21 mouse cellular contexts compared by ENCODE assay signal in the genomic region with DNA sequence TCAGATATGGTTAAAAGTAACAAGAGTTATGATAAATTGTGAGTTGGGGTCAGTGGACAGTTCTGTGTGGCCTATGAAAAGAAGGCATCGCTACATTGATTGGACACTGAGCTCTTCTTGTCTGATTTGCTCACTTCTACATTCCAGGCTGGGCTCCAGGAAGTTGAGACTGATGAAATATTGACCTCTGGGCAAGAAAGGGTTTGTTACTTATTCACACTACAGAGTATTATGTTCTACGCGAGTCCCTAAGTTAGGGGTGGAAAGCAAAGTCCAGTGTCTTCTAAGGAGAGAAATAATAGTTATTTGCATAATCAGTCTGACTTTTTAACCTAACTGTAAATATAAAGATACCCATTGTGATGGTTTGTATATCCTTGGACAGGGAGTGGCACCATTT.
DNase-seq lines count a peak whose midpoint lies in the region; ATAC-seq and TF ChIP-seq lines count a peak whose summit lies in the region.
"Had no signal": no experiment of that assay in that cellular context is flagged by ENCODE, and none has a peak within 500 bp of the region (broad histone marks: within the 10 kb centered on the region; RNA-seq: fewer than 3 reads in every experiment).

No protein-coding gene starts in this region.

- H3K4me2 ChIP-seq in midbrain, embryonic 11.5 days: no peak overlapping the region
- H3K4me2 ChIP-seq in midbrain, postnatal 0 days (ENCODE audit: low read depth, low read length, poor library complexity, severe bottlenecking): no peak overlapping the region
- no peak overlapping the region for H3K4me2 ChIP-seq in forebrain, embryonic 11.5 days (ENCODE audit: low read depth, low read length, severe bottlenecking)
- H3K4me2 ChIP-seq: embryonic facial prominence, embryonic 12.5 days; forebrain, embryonic 12.5 days had no signal

- H3K9me3 ChIP-seq in midbrain, embryonic 11.5 days (ENCODE audit: control insufficient read depth, low read length): no peaks in the 10 kb centered on the region
- no peaks in the 10 kb centered on the region for H3K9me3 ChIP-seq in midbrain, postnatal 0 days (ENCODE audit: low read length)
- no peaks in the 10 kb centered on the region for H3K9me3 ChIP-seq in forebrain, embryonic 11.5 days (ENCODE audit: control insufficient read depth, low read length)
- H3K9me3 ChIP-seq: embryonic facial prominence, embryonic 10.5 days; embryonic facial prominence, embryonic 12.5 days; forebrain, embryonic 12.5 days had no signal

- H3K9ac ChIP-seq in midbrain, embryonic 11.5 days (ENCODE audit: low read length): no peak overlapping the region
- no peak overlapping the region for H3K9ac ChIP-seq in midbrain, postnatal 0 days (replicated peaks; ENCODE audit: low read length, poor library complexity, severe bottlenecking)
- H3K9ac ChIP-seq in forebrain, embryonic 11.5 days (ENCODE audit: low read length): no peak overlapping the region
- H3K9ac ChIP-seq: embryonic facial prominence, embryonic 12.5 days; forebrain, embryonic 12.5 days had no signal

- no peak overlapping the region for H3K27ac ChIP-seq in kidney, adult 2 months (ENCODE audit: insufficient read depth, low read depth, low read length)
- H3K27ac ChIP-seq in midbrain, embryonic 11.5 days (ENCODE audit: low read depth, low read length): no peak overlapping the region
- H3K27ac ChIP-seq in midbrain, postnatal 0 days (ENCODE audit: low read depth, low read length): no peak overlapping the region
- no peak overlapping the region for H3K27ac ChIP-seq in forebrain, embryonic 11.5 days (ENCODE audit: low read depth, low read length)
- H3K27ac ChIP-seq: embryonic facial prominence, embryonic 10.5 days; embryonic facial prominence, embryonic 12.5 days; forebrain, embryonic 12.5 days had no signal

- WGBS in kidney, adult 2 months: 67% methylated on average over 3 of the region's 3 CpGs
- 98% methylated on average over 3 of the region's 3 CpGs for WGBS in midbrain, embryonic 11.5 days
- WGBS in midbrain, postnatal 0 days: 96% methylated on average over 3 of the region's 3 CpGs
- 95% methylated on average over 3 of the region's 3 CpGs for WGBS in forebrain, embryonic 11.5 days

- no peaks in the 10 kb centered on the region for H3K36me3 ChIP-seq in kidney, adult 2 months (ENCODE audit: control insufficient read depth, insufficient read depth, low read length)
- no peaks in the 10 kb centered on the region for H3K36me3 ChIP-seq in midbrain, embryonic 11.5 days (ENCODE audit: control insufficient read depth, insufficient read depth, low read length)
- no peaks in the 10 kb centered on the region for H3K36me3 ChIP-seq in midbrain, postnatal 0 days (ENCODE audit: insufficient read depth, low read length)
- no peaks in the 10 kb centered on the region for H3K36me3 ChIP-seq in forebrain, embryonic 11.5 days (ENCODE audit: control insufficient read depth, insufficient read depth, low read length)
- H3K36me3 ChIP-seq: embryonic facial prominence, embryonic 12.5 days; forebrain, embryonic 12.5 days had no signal

- peak; percentile 72 for DNase-seq in kidney, adult 2 months
- DNase-seq in kidney, postnatal 14 days: no peak
- peak; percentile 68 for DNase-seq in kidney, adult 9 months
- DNase-seq in kidney, postnatal 25 days: no peak
- DNase-seq in midbrain, embryonic 11.5 days (ENCODE audit: low spot score, missing footprints): peak; percentile 53
- DNase-seq in midbrain, postnatal 0 days (ENCODE audit: low spot score): no peak
- peak; percentile 35 for DNase-seq in adipocyte (ENCODE audit: low spot score)
- no peak for DNase-seq in forebrain, embryonic 11.5 days (ENCODE audit: low spot score)
- DNase-seq: adrenal gland, adult 8-10 months; adrenal gland, postnatal 14 days; adrenal gland, postnatal 36 days; cerebellum, adult 11-12 months; cerebellum, adult 2 months; cerebellum, adult 9-10 months; cerebellum, postnatal 10 days; cerebellum, postnatal 25 days had no signal

- no peak for TF ChIP-seq CTCF in kidney, adult 2 months (conservative IDR thresholded peaks at IDR 0.05; ENCODE audit: insufficient read depth, insufficient read length, low read depth, low read length)
- no peak for TF ChIP-seq CTCF in midbrain, postnatal 0 days (IDR thresholded peaks at IDR 0.05)

- H3K4me1 ChIP-seq in kidney, adult 2 months (ENCODE audit: control insufficient read depth, insufficient read depth, low read length): no peaks in the 10 kb centered on the region
- no peaks in the 10 kb centered on the region for H3K4me1 ChIP-seq in midbrain, embryonic 11.5 days (ENCODE audit: control insufficient read depth, insufficient read depth, low read length)
- no peaks in the 10 kb centered on the region for H3K4me1 ChIP-seq in midbrain, postnatal 0 days (ENCODE audit: insufficient read depth, low read length)
- H3K4me1 ChIP-seq in forebrain, embryonic 11.5 days (replicated peaks; ENCODE audit: control insufficient read depth, insufficient read depth, low read length): no peaks in the 10 kb centered on the region
- H3K4me1 ChIP-seq: embryonic facial prominence, embryonic 10.5 days; embryonic facial prominence, embryonic 12.5 days; forebrain, embryonic 12.5 days had no signal

- no peak for TF ChIP-seq POLR2A in kidney, adult 2 months (IDR thresholded peaks at IDR 0.05; ENCODE audit: low read depth, low read length)

- no peaks in the 10 kb centered on the region for H3K27me3 ChIP-seq in kidney, adult 2 months (replicated peaks; ENCODE audit: control insufficient read depth, insufficient read depth, low read length)
- no peaks in the 10 kb centered on the region for H3K27me3 ChIP-seq in midbrain, embryonic 11.5 days (ENCODE audit: control insufficient read depth, insufficient read depth, low read length)
- H3K27me3 ChIP-seq in midbrain, postnatal 0 days (ENCODE audit: insufficient read depth, low read length): no peaks in the 10 kb centered on the region
- H3K27me3 ChIP-seq in forebrain, embryonic 11.5 days (ENCODE audit: control insufficient read depth, insufficient read depth, low read length): no peaks in the 10 kb centered on the region
- H3K27me3 ChIP-seq: embryonic facial prominence, embryonic 12.5 days; forebrain, embryonic 12.5 days had no signal

- no peak for ATAC-seq in midbrain, embryonic 11.5 days (ENCODE audit: low FRiP score)
- ATAC-seq in midbrain, postnatal 0 days (ENCODE audit: low FRiP score): no peak
- ATAC-seq in forebrain, embryonic 11.5 days (replicated peaks; ENCODE audit: low FRiP score): no peak
- ATAC-seq: forebrain, embryonic 14.5 days; forebrain, embryonic 16.5 days had no signal

- no peak overlapping the region for H3K4me3 ChIP-seq in kidney, adult 2 months (ENCODE audit: insufficient read depth, low read depth, low read length)
- H3K4me3 ChIP-seq in midbrain, embryonic 11.5 days (ENCODE audit: low read depth, low read length): no peak overlapping the region
- H3K4me3 ChIP-seq in midbrain, postnatal 0 days (ENCODE audit: low read depth, low read length): no peak overlapping the region
- no peak overlapping the region for H3K4me3 ChIP-seq in forebrain, embryonic 11.5 days (ENCODE audit: low read depth, low read length)
- H3K4me3 ChIP-seq: embryonic facial prominence, embryonic 10.5 days; embryonic facial prominence, embryonic 12.5 days; forebrain, embryonic 12.5 days had no signal

Comparison
In these comparisons a context has a peak if more than half of its experiments do, and no peak if none do; other contexts are left out.
1. DNase-seq: peak in kidney, adult 2 months (single experiment), kidney, adult 9 months (single experiment), midbrain, embryonic 11.5 days (single experiment) and adipocyte (single experiment); none in kidney, postnatal 14 days (single experiment), kidney, postnatal 25 days (0 of 2), midbrain, postnatal 0 days (single experiment) and forebrain, embryonic 11.5 days (single experiment).